Mouse (Mus musculus) forebrain, postnatal 0 days (tissue): ENCODE measurements at regions not wholly inside any gene's neighbourhood (a gene's known extent, or its start where the extent isn't known, plus 50 kb on each side); places are given as distances from the start of the nearest gene placed in this dataset.
A peak's percentile ranks its signal among the peaks of the same experiment; 100 is the strongest.

Experiments
- ATAC-seq: fragments of 200-750 bp; cut with Nextera tagmentation; 2 replicates; pipeline ENCODE4 v1.8.0; 2017; ENCODE audit warnings: mild to moderate bottlenecking, moderate library complexity
- DNase-seq: peaks from one replicate; pipeline ENCODE4 v3.0.0-alpha.2; 2015
- H3K27ac ChIP-seq: fragments of 300-500 bp; sonication (generic); 2 replicates; pipeline ENCODE4 v1.5.1; 2014; ENCODE audit warnings: low read depth, mild to moderate bottlenecking, antibody characterized with exemption, low read length, moderate library complexity, mixed read lengths
- H3K27me3 ChIP-seq: fragments of 300-500 bp; sonication (generic); 2 replicates; pipeline ENCODE4 v1.6.1; 2014; ENCODE audit warnings: mild to moderate bottlenecking, low read length, mixed read lengths; ENCODE audit not compliant: insufficient read depth
- H3K36me3 ChIP-seq: fragments of 300-500 bp; sonication (generic); 2 replicates; pipeline ENCODE4 v1.6.1; 2014; ENCODE audit warnings: mild to moderate bottlenecking, moderate library complexity; ENCODE audit not compliant: insufficient read depth
- H3K4me1 ChIP-seq: fragments of 300-500 bp; sonication (generic); 2 replicates; pipeline ENCODE4 v1.6.1; 2014; ENCODE audit warnings: antibody characterized with exemption; ENCODE audit not compliant: insufficient read depth
- H3K4me2 ChIP-seq: fragments of 300-500 bp; sonication (generic); 2 replicates; pipeline ENCODE4 v1.6.1; 2014; ENCODE audit warnings: low read depth, mild to moderate bottlenecking, moderate library complexity
- H3K4me3 ChIP-seq: fragments of 300-500 bp; sonication (generic); 2 replicates; pipeline ENCODE4 v1.5.1; 2014; ENCODE audit warnings: low read depth, low read length, mixed read lengths
- H3K9ac ChIP-seq: fragments of 300-500 bp; sonication (generic); 2 replicates; pipeline ENCODE4 v1.6.1; 2014; ENCODE audit warnings: mild to moderate bottlenecking
- H3K9me3 ChIP-seq: fragments of 300-500 bp; sonication (generic); 2 replicates; pipeline ENCODE4 v1.6.1; 2016; ENCODE audit warnings: low read length
- CTCF ChIP-seq: sonication (generic); IDR thresholded peaks from 2 replicates; pipeline ENCODE4 v1.5.1; 2016; ENCODE audit warnings: antibody characterized with exemption, control low read depth, low read depth
- WGBS: fragments of 180-500 bp; shearing (Covaris S2); extraction: QIAGEN DNeasy Blood & Tissue Kit; methylation state at CpG from one replicate; pipeline ENCODE4 v1.1.7; 2014; 5-methylcytosine and 5-hydroxymethylcytosine counted together

GRCm38 (mm10) chr10:15592161-15592560 lies 874.1 kb upstream of the Gje1 start:
- Histone ChIP-seq H3K9me3 (no peaks in the 10 kb centered on the region), H3K4me1 (no peaks in the 10 kb centered on the region), H3K9ac (no peak overlapping the region), H3K27ac (no peak overlapping the region), H3K4me2 (no peak overlapping the region), H3K27me3 (no peaks in the 10 kb centered on the region), H3K36me3 (no peaks in the 10 kb centered on the region), H3K4me3 (no peak overlapping the region)
- ATAC-seq (no peak), DNase-seq (no peak)
- no peak for TF ChIP-seq CTCF

GRCm38 (mm10) chr10:15586081-15586480 lies 868.1 kb upstream of the Gje1 start:
- TF ChIP-seq CTCF = no peak
- no peak for ATAC-seq

GRCm38 (mm10) chr10:15564119-15564518 lies 846.1 kb upstream of the Gje1 start:
- ATAC-seq (no peak), DNase-seq (no peak)
- no peaks in the 10 kb centered on the region for H3K9me3 ChIP-seq
- H3K27ac ChIP-seq = no peak overlapping the region
- no peak for TF ChIP-seq CTCF
- no peaks in the 10 kb centered on the region for H3K27me3 ChIP-seq
- no peaks in the 10 kb centered on the region for H3K36me3 ChIP-seq
- no peak overlapping the region for H3K4me2 ChIP-seq
- no peak overlapping the region for H3K9ac ChIP-seq
- no peak overlapping the region for H3K4me3 ChIP-seq
- no peaks in the 10 kb centered on the region for H3K4me1 ChIP-seq

More at GRCm38 (mm10) chr10:15586081-15586480, 868.1 kb upstream of the Gje1 start:
- Histone ChIP-seq H3K9me3 (no peaks in the 10 kb centered on the region), H3K36me3 (no peaks in the 10 kb centered on the region), H3K4me3 (no peak overlapping the region), H3K27me3 (no peaks in the 10 kb centered on the region), H3K9ac (no peak overlapping the region), H3K4me2 (no peak overlapping the region), H3K4me1 (no peaks in the 10 kb centered on the region), H3K27ac (no peak overlapping the region)
- DNase-seq = no peak
- WGBS = 71% methylated on average over 6 of the region's 6 CpGs

GRCm38 (mm10) chr10:15553407-15554064 lies 835.5 kb upstream of the Gje1 start:
- Histone ChIP-seq H3K27me3 (no peaks in the 10 kb centered on the region), H3K4me1 (no peaks in the 10 kb centered on the region), H3K4me2 (no peak overlapping the region), H3K9ac (no peak overlapping the region), H3K9me3 (no peaks in the 10 kb centered on the region), H3K4me3 (no peak overlapping the region), H3K27ac (no peak overlapping the region), H3K36me3 (no peaks in the 10 kb centered on the region)
- no peak for TF ChIP-seq CTCF
- DNase-seq (no peak), ATAC-seq (no peak; the same call in 1 of the 2 replicates)
- 46% methylated on average over 3 of the region's 3 CpGs for WGBS

GRCm38 (mm10) chr10:15541797-15542350 lies 823.9 kb upstream of the Gje1 start:
- no peaks in the 10 kb centered on the region for H3K27me3 ChIP-seq
- no peak overlapping the region for H3K4me3 ChIP-seq
- H3K4me1 ChIP-seq = 0 out of 2 replicates have a peak, but pooled peaks cover 3% of the 10 kb centered on the region
- no peak for TF ChIP-seq CTCF
- peak; percentile 4 for DNase-seq
- no peak overlapping the region for H3K9ac ChIP-seq
- H3K27ac ChIP-seq = no peak overlapping the region
- no peak for ATAC-seq
- no peaks in the 10 kb centered on the region for H3K9me3 ChIP-seq
- no peak overlapping the region for H3K4me2 ChIP-seq
- WGBS = 41% methylated on average over 2 of the region's 2 CpGs
- H3K36me3 ChIP-seq = no peaks in the 10 kb centered on the region

GRCm38 (mm10) chr10:15540780-15541426 lies 822.9 kb upstream of the Gje1 start:
- 45% methylated on average over 4 of the region's 4 CpGs for WGBS
- H3K4me2 ChIP-seq = no peak overlapping the region
- H3K27me3 ChIP-seq = no peaks in the 10 kb centered on the region
- H3K9me3 ChIP-seq = no peaks in the 10 kb centered on the region
- no peak for TF ChIP-seq CTCF
- no peak overlapping the region for H3K4me3 ChIP-seq
- ATAC-seq (no peak), DNase-seq (peak; percentile 2)
- H3K4me1 ChIP-seq = 0 out of 2 replicates have a peak, but pooled peaks cover 3% of the 10 kb centered on the region
- no peak overlapping the region for H3K27ac ChIP-seq
- no peak overlapping the region for H3K9ac ChIP-seq
- H3K36me3 ChIP-seq = no peaks in the 10 kb centered on the region

- no peaks in the 10 kb centered on the region for H3K9me3 ChIP-seq
- DNase-seq = no peak
- no peak overlapping the region for H3K4me2 ChIP-seq
- TF ChIP-seq CTCF = no peak
- 89% methylated on average over 2 of the region's 2 CpGs for WGBS
- no peak overlapping the region for H3K9ac ChIP-seq
- H3K36me3 ChIP-seq = no peaks in the 10 kb centered on the region
- no peak for ATAC-seq
- H3K4me3 ChIP-seq = no peak overlapping the region
- no peaks in the 10 kb centered on the region for H3K4me1 ChIP-seq
- H3K27ac ChIP-seq = no peak overlapping the region
- H3K27me3 ChIP-seq = no peaks in the 10 kb centered on the region
Observed at GRCm38 (mm10) chr10:15536053-15536452, 818.0 kb upstream of the Gje1 start.
